Mouse (Mus musculus) lung, adult 2 months (tissue): ENCODE measurements at regions not wholly inside any gene's neighbourhood (a gene's known extent, or its start where the extent isn't known, plus 50 kb on each side); places are given as distances from the start of the nearest gene placed in this dataset.

Experiments used
- DNase-seq: peaks from one replicate; pipeline ENCODE4 v3.0.0; 2022
- H3K4me1 ChIP-seq: fragments of 200-500 bp; 2 replicates; pipeline ENCODE4 v1.6.1; 2011; ENCODE audit warnings: low read length; ENCODE audit not compliant: control insufficient read depth, insufficient read depth
- H3K4me3 ChIP-seq: fragments of 200-500 bp; replicated peaks from 2 replicates; pipeline ENCODE3; 2011; ENCODE audit warnings: low read depth, mild to moderate bottlenecking, control low read depth, low read length; ENCODE audit errors: extremely low read depth
- CTCF ChIP-seq: fragments of 200-500 bp; IDR thresholded peaks from 2 replicates; pipeline ENCODE4 v1.5.1; 2011; ENCODE audit warnings: mild to moderate bottlenecking, low read length, control low read depth; ENCODE audit not compliant: insufficient read depth
- POLR2A ChIP-seq: fragments of 200-500 bp; IDR thresholded peaks from 2 replicates; pipeline ENCODE4 v1.6.1; 2011; ENCODE audit warnings: low read depth, mild to moderate bottlenecking, control low read depth, low read length, borderline replicate concordance; ENCODE audit errors: extremely low read depth
- WGBS: fragments of 180-500 bp; shearing (Covaris S2); methylation state at CpG from one replicate; pipeline ENCODE4 v1.1.7; 2018; 5-methylcytosine and 5-hydroxymethylcytosine counted together

- H3K4me1 ChIP-seq: no peaks in the 10 kb centered on the region; the same call in 1 of the 2 replicates
- no peak overlapping the region for H3K4me3 ChIP-seq
- DNase-seq: no peak
- WGBS: 33% methylated on average over 7 of the region's 7 CpGs
- TF ChIP-seq CTCF (no peak), POLR2A (no peak)
Observed at GRCm38 (mm10) chr16:55480304-55480703, 182.5 kb upstream of the Zpld1 start.

- Histone ChIP-seq H3K4me3 (no peak overlapping the region), H3K4me1 (no peaks in the 10 kb centered on the region; the same call in 1 of the 2 replicates)
- no peak for DNase-seq
- no peak for TF ChIP-seq POLR2A
- TF ChIP-seq CTCF: peak; percentile 21; the same call in 1 of the 2 replicates
- 25% methylated on average over 17 of the region's 17 CpGs for WGBS
Observed at GRCm38 (mm10) chr16:55476544-55477208, 178.9 kb upstream of the Zpld1 start.

GRCm38 (mm10) chr16:55474950-55475525 lies 177.3 kb upstream of the Zpld1 start:
- H3K4me1 ChIP-seq: no peaks in the 10 kb centered on the region
- no peak overlapping the region for H3K4me3 ChIP-seq
- no peak for DNase-seq
- WGBS: 78% methylated on average over 7 of the region's 7 CpGs
- no peak for TF ChIP-seq CTCF
- no peak for TF ChIP-seq POLR2A

GRCm38 (mm10) chr16:55471396-55471795 lies 173.6 kb upstream of the Zpld1 start:
- no peaks in the 10 kb centered on the region for H3K4me1 ChIP-seq
- no peak for DNase-seq
- no peak overlapping the region for H3K4me3 ChIP-seq
- 47% methylated on average over 4 of the region's 4 CpGs for WGBS
- TF ChIP-seq POLR2A: no peak
- TF ChIP-seq CTCF: no peak

GRCm38 (mm10) chr16:55470721-55471120 lies 172.9 kb upstream of the Zpld1 start:
- Histone ChIP-seq H3K4me3 (no peak overlapping the region), H3K4me1 (no peaks in the 10 kb centered on the region)
- 45% methylated on average over 13 of the region's 13 CpGs for WGBS
- no peak for DNase-seq
- TF ChIP-seq CTCF: no peak
- no peak for TF ChIP-seq POLR2A

GRCm38 (mm10) chr16:55469703-55470102 lies 171.9 kb upstream of the Zpld1 start:
- DNase-seq: no peak
- TF ChIP-seq POLR2A: no peak
- no peak for TF ChIP-seq CTCF
- 55% methylated on average over 3 of the region's 3 CpGs for WGBS

GRCm38 (mm10) chr16:55468833-55469458 lies 171.2 kb upstream of the Zpld1 start:
- WGBS: 35% methylated on average over 9 of the region's 9 CpGs
- peak; percentile 51 for DNase-seq
- Histone ChIP-seq H3K4me1 (no peaks in the 10 kb centered on the region), H3K4me3 (no peak overlapping the region)
- TF ChIP-seq POLR2A: no peak
- TF ChIP-seq CTCF: peak; percentile 67

More at GRCm38 (mm10) chr16:55469703-55470102, 171.9 kb upstream of the Zpld1 start:
- Histone ChIP-seq H3K4me3 (no peak overlapping the region), H3K4me1 (no peaks in the 10 kb centered on the region)

- H3K4me1 ChIP-seq: no peaks in the 10 kb centered on the region
- TF ChIP-seq CTCF (peak; percentile 46; the same call in 1 of the 2 replicates), POLR2A (no peak)
- no peak for DNase-seq
- no peak overlapping the region for H3K4me3 ChIP-seq
Observed at GRCm38 (mm10) chr16:55460519-55460918, 162.7 kb upstream of the Zpld1 start.

- TF ChIP-seq POLR2A: no peak
- no peak for TF ChIP-seq CTCF
- Histone ChIP-seq H3K4me1 (no peaks in the 10 kb centered on the region), H3K4me3 (no peak overlapping the region)
- DNase-seq: no peak
- WGBS: 83% methylated on average over 3 of the region's 3 CpGs
Observed at GRCm38 (mm10) chr16:55447581-55447980, 149.8 kb upstream of the Zpld1 start.
